Mouse (Mus musculus) lung, postnatal 0 days (tissue): ENCODE results near the gene Shisa3. TPM values are rescaled to one million over a fixed set of nuclear protein-coding genes. Genes with fewer than 3 reads are reported as not detected.

Experiments
- ATAC-seq: fragments of 200-750 bp; cut with Nextera tagmentation; 2 replicates; pipeline ENCODE4 v1.8.0; 2017; ENCODE audit warnings: moderate library complexity
- DNase-seq: peaks from one replicate; pipeline ENCODE4 v3.0.0-alpha.2; 2016; ENCODE audit warnings: low spot score
- H3K27ac ChIP-seq: fragments of 300-500 bp; sonication (generic); 2 replicates; pipeline ENCODE4 v1.5.1; 2014; ENCODE audit warnings: antibody characterized with exemption, mild to moderate bottlenecking, low read length, mixed read lengths
- H3K27me3 ChIP-seq: fragments of 300-500 bp; sonication (generic); replicated peaks from 2 replicates; pipeline ENCODE4 v1.6.1; 2014; ENCODE audit warnings: low read length, mixed read lengths; ENCODE audit not compliant: insufficient read depth
- H3K36me3 ChIP-seq: fragments of 300-500 bp; sonication (generic); 2 replicates; pipeline ENCODE4 v1.6.1; 2014; ENCODE audit warnings: low read length, mixed read lengths; ENCODE audit not compliant: insufficient read depth
- H3K4me1 ChIP-seq: fragments of 300-500 bp; sonication (generic); 2 replicates; pipeline ENCODE4 v1.6.1; 2014; ENCODE audit warnings: antibody characterized with exemption, low read depth, low read length, mixed read lengths; ENCODE audit not compliant: insufficient read depth
- H3K4me2 ChIP-seq: fragments of 300-500 bp; sonication (generic); replicated peaks from 2 replicates; pipeline ENCODE4 v1.6.1; 2014; ENCODE audit warnings: low read depth, mild to moderate bottlenecking, low read length, moderate library complexity, mixed read lengths
- H3K4me3 ChIP-seq: fragments of 300-500 bp; sonication (generic); 2 replicates; pipeline ENCODE4 v1.5.1; 2014; ENCODE audit warnings: low read depth, low read length
- H3K9ac ChIP-seq: fragments of 300-500 bp; sonication (generic); replicated peaks from 2 replicates; pipeline ENCODE4 v1.6.1; 2014; ENCODE audit warnings: low read depth, mild to moderate bottlenecking
- H3K9me3 ChIP-seq: fragments of 300-500 bp; sonication (generic); 2 replicates; pipeline ENCODE4 v1.6.1; 2016; ENCODE audit warnings: low read length, mixed read lengths
- CTCF ChIP-seq: IDR thresholded peaks from 2 replicates; pipeline ENCODE4 v1.5.1; 2016; ENCODE audit warnings: antibody characterized with exemption, mild to moderate bottlenecking
- EP300 ChIP-seq: IDR thresholded peaks from 2 replicates; pipeline ENCODE4 v1.6.1; 2016; ENCODE audit warnings: antibody characterized with exemption, mild to moderate bottlenecking, control low read depth
- WGBS: fragments of 180-500 bp; shearing (Covaris S2); extraction: QIAGEN DNeasy Blood & Tissue Kit; methylation state at CpG from one replicate; pipeline ENCODE4 v1.1.7; 2014; 5-methylcytosine and 5-hydroxymethylcytosine counted together
- polyA plus RNA-seq: library from polyadenylated mRNA; unstranded; fragments of >200 nt; fragmentation: Nextera tagmentation; extraction: Ambion mirVana; gene quantifications from 2 replicates; pipeline ENCODE4 v1.2.1, GENCODE M21; 2015

Gene Shisa3
- polyA plus RNA-seq, 1 experiment from 2014 or later: 1.9 TPM

DNA sequence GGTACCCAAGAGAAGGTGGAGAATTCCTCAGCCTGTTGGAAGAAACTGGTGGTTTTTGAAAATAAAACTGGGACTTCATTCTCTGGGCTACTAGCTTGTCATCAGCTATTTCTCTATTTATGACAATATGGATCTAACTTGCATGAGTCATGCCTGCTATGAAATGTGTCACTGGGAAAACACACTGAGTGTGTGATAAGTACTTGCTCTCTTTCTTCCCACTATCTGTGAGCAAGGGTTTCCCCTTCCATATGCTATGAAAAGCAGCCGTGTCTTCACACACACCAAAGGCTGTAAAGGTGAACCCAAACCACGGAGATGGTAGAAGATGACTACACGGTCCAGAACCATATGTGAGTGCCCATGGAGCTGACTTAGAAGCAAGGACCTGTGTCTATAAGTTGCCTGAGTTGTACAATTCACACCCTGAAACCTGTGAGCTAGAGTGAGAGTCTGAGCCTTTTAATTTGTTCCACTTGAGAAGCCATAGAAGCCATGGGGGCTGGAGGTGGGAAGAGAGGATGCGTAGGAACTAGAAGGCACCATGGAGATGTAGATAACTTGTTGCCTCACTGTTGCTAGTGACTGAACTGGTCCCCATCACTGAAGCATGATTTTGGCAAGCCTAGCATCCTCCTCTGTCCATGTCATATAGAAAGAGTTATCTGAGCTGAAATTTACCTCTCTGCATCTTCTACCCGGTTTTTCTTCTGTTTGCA, 36.0 kb downstream of the Shisa3 start:
- TF ChIP-seq EP300 (no peak), CTCF (no peak)
- no peaks in the 10 kb centered on the region for H3K4me1 ChIP-seq
- H3K9ac ChIP-seq: no peak overlapping the region
- no peak overlapping the region for H3K27ac ChIP-seq
- ATAC-seq (no peak), DNase-seq (no peak)
- 92% methylated on average over 5 of the region's 5 CpGs for WGBS
- H3K9me3 ChIP-seq: no peaks in the 10 kb centered on the region
- no peaks in the 10 kb centered on the region for H3K36me3 ChIP-seq
- no peak overlapping the region for H3K4me2 ChIP-seq
- no peak overlapping the region for H3K4me3 ChIP-seq
- H3K27me3 ChIP-seq: no peaks in the 10 kb centered on the region

DNA sequence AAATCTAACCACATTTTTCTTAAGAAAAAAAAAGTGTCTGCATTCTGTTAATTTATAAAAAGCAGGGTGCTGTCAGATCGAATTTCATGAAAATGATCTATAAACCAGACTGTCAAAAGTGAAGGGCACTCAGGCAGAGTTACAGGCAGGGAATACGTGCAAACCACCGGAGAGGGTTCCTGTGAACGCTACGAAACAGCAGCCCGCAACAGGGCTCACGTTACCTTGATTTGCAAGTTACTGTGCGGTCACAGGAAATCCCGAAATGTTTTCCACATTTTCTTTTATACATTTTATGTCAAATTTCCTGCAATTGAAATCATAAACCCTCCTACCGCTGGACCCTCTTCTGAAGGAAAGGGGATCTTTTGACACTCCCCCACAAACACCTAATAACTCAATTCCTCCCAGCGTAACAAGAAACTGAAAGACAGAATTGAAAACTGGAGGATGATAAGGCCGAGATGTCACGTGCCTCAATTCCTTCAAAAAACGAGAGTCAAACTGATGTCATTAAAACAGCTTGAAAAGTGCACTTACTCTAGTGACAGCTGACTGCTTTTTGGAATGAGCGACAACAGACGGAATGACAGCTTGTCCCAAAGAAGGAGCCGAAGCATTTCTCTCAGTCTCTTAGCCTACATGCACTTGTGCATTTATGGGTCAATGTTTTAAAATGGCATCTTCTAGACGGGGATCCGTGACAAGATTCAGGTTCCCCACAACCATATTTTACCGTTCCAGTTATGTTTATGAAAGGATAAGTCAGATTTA, 39.3 kb downstream of the Shisa3 start:
- Histone ChIP-seq H3K4me1 (no peaks in the 10 kb centered on the region), H3K9ac (no peak overlapping the region), H3K27me3 (no peaks in the 10 kb centered on the region), H3K4me2 (no peak overlapping the region), H3K27ac (no peak overlapping the region), H3K9me3 (no peaks in the 10 kb centered on the region), H3K4me3 (no peak overlapping the region), H3K36me3 (peaks cover 4% of the 10 kb centered on the region; the same call in 1 of the 2 replicates)
- no peak for DNase-seq
- TF ChIP-seq CTCF (no peak), EP300 (no peak)
- 60% methylated on average over 20 of the region's 20 CpGs for WGBS
- ATAC-seq: no peak

DNA sequence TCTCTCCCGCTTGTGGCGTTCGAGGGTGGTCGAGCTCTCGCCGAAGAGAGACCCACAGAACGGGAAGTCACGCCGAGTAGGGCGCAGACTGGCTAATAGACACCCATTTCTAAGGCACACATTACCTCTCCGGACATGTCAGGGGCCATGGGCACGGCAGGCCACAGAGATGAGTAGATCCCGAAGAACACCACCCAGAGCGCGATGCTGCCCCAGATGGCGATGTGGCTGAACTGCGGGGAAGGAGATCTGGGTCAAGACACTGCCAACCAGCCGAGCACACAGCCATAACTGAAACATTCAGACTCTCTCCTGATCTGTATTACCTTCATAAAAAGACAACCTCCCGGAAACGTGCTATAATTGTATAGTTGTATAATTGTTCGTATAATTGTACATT, 39.9 kb downstream of the Shisa3 start:
- Histone ChIP-seq H3K36me3 (peaks cover 4% of the 10 kb centered on the region; the same call in 1 of the 2 replicates), H3K4me2 (no peak overlapping the region), H3K27ac (no peak overlapping the region), H3K27me3 (no peaks in the 10 kb centered on the region), H3K4me3 (no peak overlapping the region), H3K9me3 (no peaks in the 10 kb centered on the region), H3K4me1 (no peaks in the 10 kb centered on the region), H3K9ac (no peak overlapping the region)
- WGBS: 83% methylated on average over 21 of the region's 21 CpGs
- TF ChIP-seq EP300 (no peak), CTCF (peak; percentile 66)
- ATAC-seq: 0 out of 2 replicates have a peak, but pooled peaks have one; percentile 21
- peak; percentile 34 for DNase-seq

DNA sequence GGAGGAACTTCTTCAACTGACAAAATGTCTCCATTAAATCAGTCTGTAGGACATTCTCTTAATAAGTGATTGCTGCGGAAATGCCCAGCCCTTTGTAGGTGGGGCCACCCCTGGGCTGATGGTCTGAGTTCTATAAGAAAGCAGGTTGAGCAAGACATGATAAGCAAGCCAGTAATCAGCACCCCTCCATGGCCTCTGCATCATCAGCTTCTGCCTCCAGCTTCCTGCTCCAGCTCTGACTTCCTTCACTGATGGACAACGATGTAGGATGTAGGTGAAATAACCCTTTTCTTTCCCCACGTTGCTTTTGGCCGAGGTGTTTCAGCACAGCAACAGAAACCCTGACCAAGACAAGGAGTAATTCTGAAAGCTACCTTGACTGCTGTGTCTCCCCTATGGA, 41.5 kb downstream of the Shisa3 start:
- no peak overlapping the region for H3K4me2 ChIP-seq
- H3K27ac ChIP-seq: no peak overlapping the region
- 85% methylated on average over 4 of the region's 4 CpGs for WGBS
- ATAC-seq: no peak
- TF ChIP-seq EP300 (no peak), CTCF (no peak)
- no peaks in the 10 kb centered on the region for H3K4me1 ChIP-seq
- no peak overlapping the region for H3K9ac ChIP-seq
- H3K36me3 ChIP-seq: peaks cover 4% of the 10 kb centered on the region; the same call in 1 of the 2 replicates
- no peaks in the 10 kb centered on the region for H3K9me3 ChIP-seq
- no peak for DNase-seq
- H3K4me3 ChIP-seq: no peak overlapping the region
- no peaks in the 10 kb centered on the region for H3K27me3 ChIP-seq

DNA sequence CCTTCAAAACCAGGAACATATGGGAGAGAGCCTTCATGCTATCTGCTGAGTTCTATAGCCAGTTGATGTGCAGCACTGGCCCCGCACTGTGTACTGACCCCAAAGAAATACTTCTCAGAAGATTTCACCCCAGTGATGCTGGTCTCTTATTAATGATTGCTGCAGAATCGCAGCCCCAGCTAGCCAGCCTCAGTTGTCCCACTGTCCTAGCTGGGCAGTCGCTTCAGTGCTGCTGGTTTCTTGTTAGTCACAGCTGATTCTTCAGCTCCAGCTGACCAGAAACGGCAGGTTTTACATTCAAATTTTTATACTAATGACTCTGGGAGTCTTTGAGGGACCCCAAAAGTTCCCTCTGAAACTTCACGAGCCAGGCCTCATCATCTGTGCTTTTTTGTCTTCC, 42.3 kb downstream of the Shisa3 start:
- Histone ChIP-seq H3K27me3 (no peaks in the 10 kb centered on the region), H3K4me3 (no peak overlapping the region), H3K36me3 (peaks cover 4% of the 10 kb centered on the region; the same call in 1 of the 2 replicates), H3K9me3 (no peaks in the 10 kb centered on the region), H3K27ac (no peak overlapping the region), H3K9ac (no peak overlapping the region), H3K4me2 (no peak overlapping the region), H3K4me1 (no peaks in the 10 kb centered on the region)
- no peak for ATAC-seq
- TF ChIP-seq EP300 (no peak), CTCF (no peak)
- 91% methylated on average over 5 of the region's 5 CpGs for WGBS
- no peak for DNase-seq

DNA sequence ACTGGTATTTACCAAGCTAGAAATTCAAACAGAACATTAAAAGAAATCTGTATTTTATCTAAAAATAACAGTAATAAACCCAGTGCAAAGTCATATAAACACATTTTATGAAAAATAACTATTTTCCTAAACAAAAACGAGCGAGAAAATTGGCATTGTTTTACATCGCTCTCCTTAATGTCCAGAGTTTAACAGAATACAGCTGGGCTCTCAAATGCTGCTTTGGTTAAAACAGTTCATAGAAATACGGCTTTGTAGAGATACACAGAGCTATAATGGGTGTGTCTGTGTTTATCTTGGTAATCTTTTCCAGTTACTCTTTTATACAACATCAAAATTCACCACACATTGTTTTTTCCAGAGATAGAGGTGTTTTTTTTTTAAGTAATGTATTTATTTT, 44.8 kb downstream of the Shisa3 start:
- Histone ChIP-seq H3K27ac (no peak overlapping the region), H3K9ac (no peak overlapping the region), H3K27me3 (no peaks in the 10 kb centered on the region), H3K9me3 (no peaks in the 10 kb centered on the region), H3K36me3 (peaks cover 4% of the 10 kb centered on the region; the same call in 1 of the 2 replicates), H3K4me1 (no peaks in the 10 kb centered on the region), H3K4me2 (no peak overlapping the region), H3K4me3 (no peak overlapping the region)
- TF ChIP-seq CTCF: no peak
- 66% methylated on average over 4 of the region's 4 CpGs for WGBS
- peak; percentile 32 for DNase-seq
- ATAC-seq: no peak
